Mouse (Mus musculus): ENCODE data around the gene Yipf4.

The Yipf4 gene

GRCm38 (mm10) chr17:74522797-74523723, 33.8 kb downstream of the Yipf4 start:
- DNase-seq (ENCODE audit: low spot score in 2 of 2): no peak

GRCm38 (mm10) chr17:74526117-74526516, 36.8 kb downstream of the Yipf4 start:
- no peak for DNase-seq (ENCODE audit: low spot score in 2 of 2)

- DNase-seq (ENCODE audit: low spot score in 2 of 2): no peak
Observed at GRCm38 (mm10) chr17:74526806-74527653, 37.7 kb downstream of the Yipf4 start.

- DNase-seq (ENCODE audit: low spot score in 2 of 2): peak; percentile 100
Observed at GRCm38 (mm10) chr17:74527729-74528607, 38.7 kb downstream of the Yipf4 start, which contains the start of gene Birc6. Gene Birc6 (plus strand): TSS chr17:74528295.

- peak in 1 of 2 experiments; percentile 36 for DNase-seq (ENCODE audit: low spot score in 2 of 2)
Observed at GRCm38 (mm10) chr17:74528648-74529532, 39.6 kb downstream of the Yipf4 start.

GRCm38 (mm10) chr17:74529533-74529824, 40.2 kb downstream of the Yipf4 start:
- DNase-seq (ENCODE audit: low spot score in 2 of 2): no peak

GRCm38 (mm10) chr17:74534971-74535370, 45.7 kb downstream of the Yipf4 start:
- DNase-seq (ENCODE audit: low spot score in 2 of 2): no peak

GRCm38 (mm10) chr17:74537526-74537925, 48.2 kb downstream of the Yipf4 start:
- no peak for DNase-seq (ENCODE audit: low spot score in 2 of 2)

GRCm38 (mm10) chr17:74543615-74544014, 54.3 kb downstream of the Yipf4 start:
- DNase-seq (ENCODE audit: low spot score in 2 of 2): no peak

All from urinary bladder, adult 18-20 months (tissue).